Mouse (Mus musculus) adipocyte (in vitro differentiated cells): ENCODE measurements around the gene Sult5a1.
"Not testable (repeated sequence)": the region's sequence is repeated elsewhere in the genome, so short reads cannot be mapped to it uniquely, and the experiment has no call there.

Experiments
- DNase-seq: peaks from one replicate; pipeline ENCODE4 v3.0.0-alpha.2; 2016; ENCODE audit warnings: low spot score

Gene Sult5a1

GRCm38 (mm10) chr8:123135406-123135805 is 22.7 kb downstream of the Sult5a1 start:
- no peak for DNase-seq

- DNase-seq, result no peak
These were observed 23.9 kb downstream of the Sult5a1 start for GRCm38 (mm10) chr8:123134149-123134713.

GRCm38 (mm10) chr8:123132953-123133352 is 25.2 kb downstream of the Sult5a1 start:
- DNase-seq, result no peak

- DNase-seq, result no peak
These were observed 27.1 kb downstream of the Sult5a1 start for GRCm38 (mm10) chr8:123131041-123131440.

- no peak for DNase-seq
These were observed 31.8 kb downstream of the Sult5a1 start for GRCm38 (mm10) chr8:123126193-123126816.

GRCm38 (mm10) chr8:123122670-123123069 is 35.4 kb downstream of the Sult5a1 start:
- no peak for DNase-seq

- no peak for DNase-seq
These were observed 36.1 kb downstream of the Sult5a1 start for GRCm38 (mm10) chr8:123122059-123122458.

- DNase-seq, result no peak
These were observed 40.4 kb downstream of the Sult5a1 start for GRCm38 (mm10) chr8:123117744-123118143.

- DNase-seq, result no peak
These were observed 40.9 kb downstream of the Sult5a1 start, which contains the start of gene Cpne7 for GRCm38 (mm10) chr8:123117127-123117731. Cpne7 (plus strand) TSS chr8:123117374.

GRCm38 (mm10) chr8:123114644-123115043 is 43.5 kb downstream of the Sult5a1 start:
- DNase-seq, result no peak

- peak; percentile 33 for DNase-seq
These were observed 44.1 kb downstream of the Sult5a1 start for GRCm38 (mm10) chr8:123113908-123114469.

- peak; percentile 38 for DNase-seq
These were observed 45.2 kb downstream of the Sult5a1 start for GRCm38 (mm10) chr8:123112892-123113291.

- DNase-seq, result peak; percentile 47
These were observed 47.5 kb downstream of the Sult5a1 start for GRCm38 (mm10) chr8:123110649-123111048.

GRCm38 (mm10) chr8:123108953-123109352 is 49.2 kb downstream of the Sult5a1 start:
- DNase-seq, result no peak

- DNase-seq, result no peak
These were observed 50.1 kb downstream of the Sult5a1 start for GRCm38 (mm10) chr8:123108010-123108409.

- DNase-seq, result peak; percentile 51
These were observed 51.6 kb downstream of the Sult5a1 start for GRCm38 (mm10) chr8:123106531-123106930.

- DNase-seq, result peak; percentile 66
These were observed 52.4 kb downstream of the Sult5a1 start for GRCm38 (mm10) chr8:123105553-123106326.

GRCm38 (mm10) chr8:123104046-123104767 is 53.9 kb downstream of the Sult5a1 start:
- DNase-seq, result no peak

GRCm38 (mm10) chr8:123103285-123103684 is 54.8 kb downstream of the Sult5a1 start:
- DNase-seq, result no peak

- DNase-seq, result not testable (repeated sequence)
These were observed 55.3 kb downstream of the Sult5a1 start for GRCm38 (mm10) chr8:123102855-123103254.
